Mouse (Mus musculus) right cerebral cortex, postnatal 36 days (tissue): ENCODE data around the gene Thyn1.

Source experiments
- DNase-seq, 2 experiments: peaks; one replicate each; pipeline ENCODE4 v3.0.0; 2022; ENCODE audit warnings: low spot score in 2 of 2, mixed read lengths in 1 of 2

Thyn1 gene

GRCm38 (mm10) chr9:26999461-27000395, at the start of gene Thyn1, which contains the start of gene Acad8:
Thyn1 (plus strand) TSS chr9:26999710.
Acad8 (minus strand) TSS chr9:26999566.
- DNase-seq = peak; percentile 95 to 97

- DNase-seq = no peak
Observed at GRCm38 (mm10) chr9:26977754-26978153, 21.8 kb upstream of the Thyn1 start.

GRCm38 (mm10) chr9:26978776-26979175, 20.7 kb upstream of the Thyn1 start:
- DNase-seq = no peak

- no peak for DNase-seq
Observed at GRCm38 (mm10) chr9:26985090-26985613, 14.4 kb upstream of the Thyn1 start.

- DNase-seq = no peak
Observed at GRCm38 (mm10) chr9:26985668-26986277, 13.7 kb upstream of the Thyn1 start.

- DNase-seq = no peak
Observed at GRCm38 (mm10) chr9:26990181-26990580, 9.3 kb upstream of the Thyn1 start.

GRCm38 (mm10) chr9:26993118-26993517, 6.4 kb upstream of the Thyn1 start:
- DNase-seq = no peak

GRCm38 (mm10) chr9:26993900-26994299, 5.6 kb upstream of the Thyn1 start:
- DNase-seq = no peak

GRCm38 (mm10) chr9:26997062-26997461, 2.4 kb upstream of the Thyn1 start:
- DNase-seq = no peak

- DNase-seq = no peak
Observed at GRCm38 (mm10) chr9:26997501-26997900, 2.0 kb upstream of the Thyn1 start.

- no peak for DNase-seq
Observed at GRCm38 (mm10) chr9:26998669-26999460, 645 bp upstream of the Thyn1 start.

- DNase-seq = no peak
Observed at GRCm38 (mm10) chr9:27005231-27005630, 5.7 kb downstream of the Thyn1 start.

GRCm38 (mm10) chr9:27005933-27006332, 6.4 kb downstream of the Thyn1 start:
- DNase-seq = no peak

GRCm38 (mm10) chr9:27006866-27007265, 7.4 kb downstream of the Thyn1 start:
- DNase-seq = no peak

GRCm38 (mm10) chr9:27009231-27009630, 9.7 kb downstream of the Thyn1 start:
- no peak for DNase-seq

GRCm38 (mm10) chr9:27011572-27011971, 12.1 kb downstream of the Thyn1 start:
- DNase-seq = no peak

GRCm38 (mm10) chr9:27018961-27019360, 19.5 kb downstream of the Thyn1 start:
- DNase-seq = no peak

GRCm38 (mm10) chr9:27023681-27024080, 24.2 kb downstream of the Thyn1 start:
- DNase-seq = no peak

- DNase-seq = no peak
Observed at GRCm38 (mm10) chr9:27026708-27027107, 27.2 kb downstream of the Thyn1 start.

- peak; percentile 67 to 72 for DNase-seq
Observed at GRCm38 (mm10) chr9:27029022-27029827, 29.7 kb downstream of the Thyn1 start.
